Mouse (Mus musculus): ENCODE measurements around the gene Nebl. TPM values are rescaled to one million over a fixed set of nuclear protein-coding genes. Genes with fewer than 3 reads are reported as not detected.
A peak's percentile ranks its signal among the peaks of the same experiment; 100 is the strongest.

Gene Nebl
- total RNA-seq, 2 experiments from 2014 or later: 60.6 to 63.0 TPM

- intact Hi-C loops (cut with DNase I): loop anchor here (2.0 to 10.0 kb wide), 4 partner anchors 88 to 380 kb away; partner anchors contain the start of gene Nebl
- DNase-seq (ENCODE audit: low spot score in 2 of 2): peak; percentile 40 to 75
These were observed 86.7 kb downstream of the Nebl start for GRCm38 (mm10) chr2:17644282-17645262.

GRCm38 (mm10) chr2:17643869-17644268 is 87.4 kb downstream of the Nebl start:
- DNase-seq (ENCODE audit: low spot score in 2 of 2): no peak
- intact Hi-C loops (cut with DNase I): loop anchor here (2.0 to 10.0 kb wide), 4 partner anchors 88 to 381 kb away; partner anchors contain the start of gene Nebl

- intact Hi-C loops (cut with DNase I): loop anchor here (5.0 to 10.0 kb wide), 3 partner anchors 90 to 382 kb away; partner anchors contain the start of gene Nebl
- no peak for DNase-seq (ENCODE audit: low spot score in 2 of 2)
These were observed 88.5 kb downstream of the Nebl start for GRCm38 (mm10) chr2:17642770-17643169.

GRCm38 (mm10) chr2:17640861-17641260 is 90.4 kb downstream of the Nebl start:
- intact Hi-C loops (cut with DNase I): loop anchor here (5.0 to 10.0 kb wide), 3 partner anchors 91 to 384 kb away; partner anchors contain the start of gene Nebl
- DNase-seq (ENCODE audit: low spot score in 2 of 2): no peak

- no peak for DNase-seq (ENCODE audit: low spot score in 2 of 2)
These were observed 92.6 kb downstream of the Nebl start for GRCm38 (mm10) chr2:17638631-17639030.

GRCm38 (mm10) chr2:17623931-17624330 is 107.3 kb downstream of the Nebl start:
- intact Hi-C loops (cut with DNase I): no loop called here
- no peak for DNase-seq (ENCODE audit: low spot score in 2 of 2)

More at GRCm38 (mm10) chr2:17638631-17639030, 92.6 kb downstream of the Nebl start:
- intact Hi-C loops (cut with DNase I): no loop called here

GRCm38 (mm10) chr2:17610259-17610658 is 121.0 kb downstream of the Nebl start:
- no peak for DNase-seq (ENCODE audit: low spot score in 2 of 2)
- intact Hi-C loops (cut with DNase I): no loop called here

- intact Hi-C loops (cut with DNase I): no loop called here
- no peak for DNase-seq (ENCODE audit: low spot score in 2 of 2)
These were observed 127.7 kb downstream of the Nebl start for GRCm38 (mm10) chr2:17603573-17603972.

- no peak for DNase-seq (ENCODE audit: low spot score in 2 of 2)
- intact Hi-C loops (cut with DNase I): no loop called here
These were observed 130.6 kb downstream of the Nebl start for GRCm38 (mm10) chr2:17600652-17601051.

- intact Hi-C loops (cut with DNase I): no loop called here
- DNase-seq (ENCODE audit: low spot score in 2 of 2): no peak
These were observed 131.4 kb downstream of the Nebl start for GRCm38 (mm10) chr2:17599860-17600259.

- intact Hi-C loops (cut with DNase I): no loop called here
These were observed 133.3 kb downstream of the Nebl start for GRCm38 (mm10) chr2:17597932-17598331.

GRCm38 (mm10) chr2:17589669-17590068 is 141.6 kb downstream of the Nebl start:
- intact Hi-C loops (cut with DNase I): no loop called here
- DNase-seq (ENCODE audit: low spot score in 2 of 2): no peak

More at GRCm38 (mm10) chr2:17597932-17598331, 133.3 kb downstream of the Nebl start:
- DNase-seq (ENCODE audit: low spot score in 2 of 2): no peak

- no peak for DNase-seq (ENCODE audit: low spot score in 2 of 2)
- intact Hi-C loops (cut with DNase I): no loop called here
These were observed 145.8 kb downstream of the Nebl start for GRCm38 (mm10) chr2:17585329-17585992.

- DNase-seq (ENCODE audit: low spot score in 2 of 2): no peak
- intact Hi-C loops (cut with DNase I): no loop called here
These were observed 155.6 kb downstream of the Nebl start for GRCm38 (mm10) chr2:17575648-17576047.

- intact Hi-C loops (cut with DNase I): no loop called here
- DNase-seq (ENCODE audit: low spot score in 2 of 2): no peak
These were observed 159.5 kb downstream of the Nebl start for GRCm38 (mm10) chr2:17571716-17572115.

GRCm38 (mm10) chr2:17558889-17559742 is 172.1 kb downstream of the Nebl start:
- intact Hi-C loops (cut with DNase I): no loop called here
- DNase-seq (ENCODE audit: low spot score in 2 of 2): peak in 1 of 2 experiments; percentile 31

- no peak for DNase-seq (ENCODE audit: low spot score in 2 of 2)
- intact Hi-C loops (cut with DNase I): no loop called here
These were observed 181.2 kb downstream of the Nebl start for GRCm38 (mm10) chr2:17549895-17550558.

- intact Hi-C loops (cut with DNase I): no loop called here
- no peak for DNase-seq (ENCODE audit: low spot score in 2 of 2)
These were observed 184.8 kb downstream of the Nebl start for GRCm38 (mm10) chr2:17546354-17546948.

Measured in left cerebral cortex, postnatal 14 days (tissue).